Mouse (Mus musculus) liver, embryonic 15.5 days (tissue): ENCODE measurements around the gene Gstp2. TPM values are rescaled to one million over a fixed set of nuclear protein-coding genes. Genes with fewer than 3 reads are reported as not detected.

ENCODE experiments used
- ATAC-seq: fragments of 200-750 bp; cut with Nextera tagmentation; 2 replicates; pipeline ENCODE4 v1.8.0; 2017; ENCODE audit warnings: moderate number of reproducible peaks, mild to moderate bottlenecking, moderate library complexity; ENCODE audit not compliant: insufficient read depth
- H3K27ac ChIP-seq: fragments of 300-500 bp; sonication (generic); replicated peaks from 2 replicates; pipeline ENCODE4 v1.5.1; 2015; ENCODE audit warnings: mild to moderate bottlenecking, inconsistent platforms
- H3K27me3 ChIP-seq: fragments of 300-500 bp; sonication (generic); 2 replicates; pipeline ENCODE4 v1.6.1; 2015; ENCODE audit warnings: mild to moderate bottlenecking, inconsistent platforms
- H3K36me3 ChIP-seq: fragments of 300-500 bp; sonication (generic); replicated peaks from 2 replicates; pipeline ENCODE4 v1.6.1; 2015; ENCODE audit warnings: moderate library complexity, mild to moderate bottlenecking, inconsistent platforms
- H3K4me1 ChIP-seq: fragments of 300-500 bp; sonication (generic); replicated peaks from 2 replicates; pipeline ENCODE4 v1.6.1; 2015; ENCODE audit warnings: inconsistent platforms
- H3K4me2 ChIP-seq: fragments of 300-500 bp; sonication (generic); 2 replicates; pipeline ENCODE4 v1.6.1; 2015; ENCODE audit warnings: moderate library complexity, mild to moderate bottlenecking, inconsistent platforms
- H3K4me3 ChIP-seq: fragments of 300-500 bp; sonication (generic); replicated peaks from 2 replicates; pipeline ENCODE4 v1.5.1; 2015; ENCODE audit warnings: mild to moderate bottlenecking, inconsistent platforms
- H3K9ac ChIP-seq: fragments of 300-500 bp; sonication (generic); 2 replicates; pipeline ENCODE4 v1.6.1; 2015; ENCODE audit warnings: moderate library complexity, mild to moderate bottlenecking, inconsistent platforms
- H3K9me3 ChIP-seq: fragments of 300-500 bp; sonication (generic); replicated peaks from 2 replicates; pipeline ENCODE4 v1.6.1; 2016; ENCODE audit warnings: inconsistent platforms
- WGBS: fragments of 180-500 bp; shearing (Covaris S2); methylation state at CpG from one replicate; pipeline ENCODE4 v1.1.7; 2015; ENCODE audit warnings: mixed read lengths; ENCODE audit not compliant: insufficient replicate concordance; 5-methylcytosine and 5-hydroxymethylcytosine counted together
- polyA plus RNA-seq: library from polyadenylated mRNA; unstranded; fragments of >200 nt; fragmentation: Nextera tagmentation; extraction: Ambion mirVana; gene quantifications from 2 replicates; pipeline ENCODE4 v1.2.1, GENCODE M21; 2015

Gstp2 gene
- polyA plus RNA-seq, 1 experiment from 2014 or later, result 8.0 TPM

DNA sequence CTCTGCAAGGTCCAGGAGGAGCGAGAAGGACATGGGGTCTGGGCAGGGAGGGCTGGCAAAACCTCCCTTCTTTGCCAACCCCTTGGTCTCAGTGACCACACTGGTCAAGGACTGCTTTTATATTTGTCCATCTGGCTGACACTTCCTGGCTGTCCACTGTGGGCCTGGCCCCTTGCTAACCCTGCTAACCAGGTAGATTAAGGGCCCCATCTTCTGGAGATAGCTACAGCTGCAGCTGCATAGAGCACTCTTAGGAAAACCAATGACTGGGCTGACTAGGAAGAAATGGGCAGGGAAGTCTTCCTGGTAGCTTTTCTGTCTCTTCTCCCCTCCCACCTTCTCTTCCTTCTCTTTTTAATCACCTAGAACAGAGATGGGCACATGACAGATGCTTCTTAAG, 39.2 kb upstream of the Gstp2 start:
- Histone ChIP-seq H3K36me3 (no peaks in the 10 kb centered on the region), H3K4me1 (peaks cover 42% of the 10 kb centered on the region), H3K9me3 (no peaks in the 10 kb centered on the region), H3K27me3 (peaks cover 35% of the 10 kb centered on the region), H3K4me3 (no peak overlapping the region), H3K4me2 (no peak overlapping the region), H3K27ac (no peak overlapping the region), H3K9ac (no peak overlapping the region)
- ATAC-seq, result 0 out of 2 replicates have a peak, but pooled peaks have one; percentile 23
- WGBS, result 95% methylated on average over 1 of the region's 1 CpGs

DNA sequence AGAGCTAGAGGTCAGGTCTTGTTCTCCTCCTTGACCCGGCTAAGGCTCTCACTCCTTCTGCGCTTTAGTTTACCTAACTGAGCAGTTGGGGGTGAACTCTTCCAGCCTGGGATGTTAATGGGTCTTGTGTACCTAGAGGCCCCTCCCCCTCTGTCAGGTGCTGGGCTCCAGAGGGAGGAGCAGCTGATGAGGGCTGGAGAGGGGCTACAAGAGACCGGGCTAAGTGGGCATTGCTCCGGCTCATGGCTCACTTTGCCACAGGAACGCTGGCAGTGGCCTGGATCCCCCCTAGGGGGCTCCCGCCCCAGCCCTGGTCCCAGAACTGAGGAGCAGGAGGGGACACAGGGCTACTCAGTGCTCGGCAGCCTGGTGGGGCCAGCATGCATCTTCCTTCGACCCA, 38.0 kb upstream of the Gstp2 start:
- no peak overlapping the region for H3K9ac ChIP-seq
- H3K4me1 ChIP-seq, result peaks cover 52% of the 10 kb centered on the region
- no peak overlapping the region for H3K4me3 ChIP-seq
- H3K27me3 ChIP-seq, result peaks cover 26% of the 10 kb centered on the region; the same call in 1 of the 2 replicates
- 40% methylated on average over 8 of the region's 8 CpGs for WGBS
- no peak for ATAC-seq
- H3K36me3 ChIP-seq, result no peaks in the 10 kb centered on the region
- no peak overlapping the region for H3K27ac ChIP-seq
- no peak overlapping the region for H3K4me2 ChIP-seq
- H3K9me3 ChIP-seq, result no peaks in the 10 kb centered on the region

DNA sequence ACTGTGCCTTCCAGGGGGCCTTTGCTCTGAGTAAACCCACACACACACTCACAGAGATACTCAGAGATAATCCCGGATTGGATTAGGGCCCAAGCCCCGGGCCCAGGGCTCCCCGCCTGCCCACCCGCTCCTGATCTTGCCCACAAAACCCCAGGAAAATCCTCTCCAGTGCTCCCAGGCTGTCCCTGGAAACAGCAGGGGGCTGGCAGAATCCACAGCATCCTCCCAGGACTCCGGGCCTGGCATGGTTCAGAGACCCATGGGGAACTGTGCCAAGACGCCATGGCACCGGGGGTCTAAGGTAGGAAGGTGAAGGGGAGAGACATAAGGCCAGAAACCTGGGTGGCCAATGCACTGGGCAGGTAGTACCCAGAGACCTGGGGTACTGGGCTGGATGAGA, 37.5 kb upstream of the Gstp2 start:
- no peak for ATAC-seq
- Histone ChIP-seq H3K36me3 (no peaks in the 10 kb centered on the region), H3K9ac (no peak overlapping the region), H3K4me1 (peaks cover 50% of the 10 kb centered on the region), H3K27me3 (peaks cover 24% of the 10 kb centered on the region; the same call in 1 of the 2 replicates), H3K4me3 (no peak overlapping the region), H3K27ac (no peak overlapping the region), H3K4me2 (no peak overlapping the region), H3K9me3 (no peaks in the 10 kb centered on the region)
- WGBS, result 80% methylated on average over 7 of the region's 7 CpGs

DNA sequence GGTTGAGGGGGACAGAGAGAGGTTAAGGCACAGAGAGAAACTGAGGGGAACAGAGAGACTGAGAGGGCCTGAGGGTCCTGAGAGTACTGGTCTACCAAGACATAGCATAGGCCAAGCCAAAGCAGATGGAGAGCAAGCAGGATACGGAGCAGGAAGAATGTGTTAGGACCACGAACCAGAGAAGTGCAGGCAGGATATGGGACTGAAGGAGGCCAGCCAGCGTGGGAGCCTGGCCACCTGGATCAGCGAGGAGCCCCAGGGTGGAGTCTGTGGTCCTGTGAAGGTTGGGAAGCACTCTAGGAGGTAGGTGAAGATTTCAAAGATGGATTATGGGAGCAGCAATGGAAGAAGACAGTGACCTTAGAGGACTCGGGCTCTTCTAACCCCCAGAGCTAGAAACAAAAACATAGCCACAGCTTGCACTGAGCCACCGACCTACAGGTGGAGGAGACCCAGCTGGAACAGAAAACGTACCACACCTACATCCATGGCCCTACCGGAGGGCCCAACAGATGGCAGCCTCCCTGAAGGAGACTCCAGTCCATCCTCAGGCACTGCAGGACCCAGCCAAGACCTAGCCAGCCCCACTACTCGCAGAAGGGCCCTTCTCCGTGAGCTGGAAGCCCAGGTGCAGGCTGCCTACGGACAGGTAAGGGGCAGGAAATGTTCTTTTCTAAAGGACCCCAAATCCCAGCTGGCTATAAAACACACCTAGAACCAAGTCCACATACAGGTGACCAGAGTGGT, 36.6 kb upstream of the Gstp2 start:
- Histone ChIP-seq H3K9ac (no peak overlapping the region), H3K9me3 (no peaks in the 10 kb centered on the region), H3K27me3 (peaks cover 24% of the 10 kb centered on the region; the same call in 1 of the 2 replicates), H3K4me2 (no peak overlapping the region), H3K27ac (no peak overlapping the region), H3K4me1 (peaks cover 55% of the 10 kb centered on the region), H3K36me3 (no peaks in the 10 kb centered on the region), H3K4me3 (no peak overlapping the region)
- 72% methylated on average over 11 of the region's 11 CpGs for WGBS
- no peak for ATAC-seq

DNA sequence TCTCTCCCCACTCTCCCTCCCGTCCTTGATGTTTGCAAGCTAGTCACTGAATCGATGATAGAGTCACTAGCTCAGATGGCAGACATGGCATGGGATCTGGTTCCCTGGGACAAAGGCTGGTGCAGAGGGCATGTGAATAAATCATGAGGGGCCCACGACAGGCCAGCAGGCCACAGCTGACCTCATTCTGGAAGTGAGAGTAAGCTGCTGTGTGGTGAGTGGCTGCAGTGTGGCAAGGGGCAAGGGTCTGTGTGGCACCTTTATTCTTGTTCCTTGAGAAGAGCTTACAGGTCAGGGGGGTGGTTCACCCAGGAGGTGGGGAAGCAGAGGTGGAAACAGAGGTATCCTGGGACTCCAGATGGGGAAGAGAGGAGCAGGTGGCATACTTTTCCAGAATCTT, 35.6 kb upstream of the Gstp2 start, which contains the start of gene Cabp2:
Gene Cabp2 (plus strand): TSS at position 185 of the 400 bp plus-strand sequence.
- no peak for ATAC-seq
- H3K27me3 ChIP-seq, result peaks cover 19% of the 10 kb centered on the region; the same call in 1 of the 2 replicates
- 0 out of 2 replicates have a peak within 1 kb of the TSS, but pooled peaks have one; percentile 12 for H3K4me3 ChIP-seq
- peak within 1 kb of the TSS; percentile 83 for H3K27ac ChIP-seq
- no peaks in the 10 kb centered on the region for H3K36me3 ChIP-seq
- 46% methylated on average over 3 of the region's 3 CpGs for WGBS
- no peaks in the 10 kb centered on the region for H3K9me3 ChIP-seq
- peak within 1 kb of the TSS; percentile 44; the same call in 1 of the 2 replicates for H3K9ac ChIP-seq
- H3K4me2 ChIP-seq, result peak within 1 kb of the TSS; percentile 55
- H3K4me1 ChIP-seq, result peaks cover 55% of the 10 kb centered on the region

DNA sequence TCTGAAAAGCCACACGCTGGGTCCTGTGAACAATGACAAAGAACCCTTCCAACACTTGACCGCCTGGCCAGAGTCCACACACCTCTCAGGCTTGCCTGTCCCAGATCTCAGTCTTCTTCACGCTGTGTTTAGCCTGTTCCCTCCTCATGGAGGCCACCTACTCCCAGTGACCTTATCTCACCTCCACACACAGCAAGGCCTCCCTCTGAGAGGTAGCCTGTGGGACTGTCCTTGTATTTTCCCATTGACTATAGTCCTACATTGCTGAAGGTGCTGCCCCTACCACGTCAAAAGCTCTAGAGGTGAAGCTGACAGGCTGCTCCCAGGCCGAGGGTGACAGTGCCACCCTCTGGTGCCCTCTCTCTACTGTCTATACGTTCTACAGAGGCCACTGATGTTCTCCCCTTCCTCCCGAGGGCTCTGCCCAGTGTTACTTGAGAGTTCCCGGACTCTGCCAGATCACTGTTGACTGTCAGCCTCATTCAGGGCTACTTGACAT, 34.7 kb upstream of the Gstp2 start:
- Histone ChIP-seq H3K4me2 (peak overlapping the region; percentile 55), H3K4me1 (peaks cover 55% of the 10 kb centered on the region), H3K27ac (peak overlapping the region; percentile 83), H3K4me3 (0 out of 2 replicates have a peak overlapping the region, but pooled peaks have one; percentile 12), H3K27me3 (peaks cover 12% of the 10 kb centered on the region; the same call in 1 of the 2 replicates), H3K9me3 (no peaks in the 10 kb centered on the region), H3K36me3 (no peaks in the 10 kb centered on the region), H3K9ac (peak overlapping the region; percentile 44; the same call in 1 of the 2 replicates)
- WGBS, result 36% methylated on average over 8 of the region's 8 CpGs
- peak; percentile 90 for ATAC-seq

DNA sequence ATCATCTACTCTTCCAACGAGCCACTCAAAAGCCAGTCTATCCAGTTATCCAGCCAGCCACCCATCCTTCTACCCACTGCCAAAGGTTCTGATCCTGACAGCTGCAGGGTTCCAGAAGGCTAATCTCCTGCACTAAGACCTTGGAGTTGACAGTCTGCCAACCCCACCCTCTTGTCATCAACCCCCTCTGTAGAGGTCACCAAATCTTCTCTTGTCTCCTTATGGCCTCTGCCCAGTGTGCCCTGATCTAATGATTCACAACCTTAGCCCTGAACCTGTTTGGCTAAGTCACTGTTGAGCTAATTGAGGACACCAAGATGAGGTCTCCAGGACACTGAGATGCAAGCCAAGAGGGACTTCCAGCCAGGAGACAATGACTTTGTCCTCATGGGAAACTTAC, 33.8 kb upstream of the Gstp2 start:
- H3K4me2 ChIP-seq, result no peak overlapping the region
- no peaks in the 10 kb centered on the region for H3K9me3 ChIP-seq
- peak overlapping the region; percentile 12; the same call in 1 of the 2 replicates for H3K27ac ChIP-seq
- H3K36me3 ChIP-seq, result no peaks in the 10 kb centered on the region
- H3K27me3 ChIP-seq, result peaks cover 12% of the 10 kb centered on the region; the same call in 1 of the 2 replicates
- 47% methylated on average over 1 of the region's 1 CpGs for WGBS
- ATAC-seq, result no peak
- H3K4me1 ChIP-seq, result peaks cover 49% of the 10 kb centered on the region
- no peak overlapping the region for H3K4me3 ChIP-seq
- H3K9ac ChIP-seq, result no peak overlapping the region

DNA sequence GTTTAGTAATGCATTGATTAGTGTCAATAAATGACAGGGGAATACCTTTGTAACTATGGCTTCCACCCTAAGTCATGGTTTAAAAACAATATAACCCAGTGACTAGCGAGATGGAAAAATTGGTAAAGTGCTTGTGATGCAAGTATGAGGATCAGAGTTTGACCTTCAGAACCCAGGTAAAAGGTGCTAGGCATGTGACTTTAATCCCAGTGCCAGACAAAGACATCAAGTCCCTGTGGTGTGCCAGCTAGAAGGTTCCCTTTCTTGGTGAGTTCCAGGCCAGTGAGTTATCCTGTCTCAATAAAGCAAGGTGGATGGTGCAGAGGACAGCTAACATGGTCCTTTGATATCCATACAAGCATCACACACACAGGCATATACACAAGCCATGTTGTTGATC, 29.7 kb upstream of the Gstp2 start:
- H3K36me3 ChIP-seq, result no peaks in the 10 kb centered on the region
- no peak overlapping the region for H3K4me2 ChIP-seq
- no peaks in the 10 kb centered on the region for H3K9me3 ChIP-seq
- peaks cover 39% of the 10 kb centered on the region for H3K4me1 ChIP-seq
- ATAC-seq, result no peak
- WGBS, result 66% methylated on average over 1 of the region's 1 CpGs
- H3K27ac ChIP-seq, result no peak overlapping the region
- H3K27me3 ChIP-seq, result no peaks in the 10 kb centered on the region
- no peak overlapping the region for H3K9ac ChIP-seq
- no peak overlapping the region for H3K4me3 ChIP-seq

DNA sequence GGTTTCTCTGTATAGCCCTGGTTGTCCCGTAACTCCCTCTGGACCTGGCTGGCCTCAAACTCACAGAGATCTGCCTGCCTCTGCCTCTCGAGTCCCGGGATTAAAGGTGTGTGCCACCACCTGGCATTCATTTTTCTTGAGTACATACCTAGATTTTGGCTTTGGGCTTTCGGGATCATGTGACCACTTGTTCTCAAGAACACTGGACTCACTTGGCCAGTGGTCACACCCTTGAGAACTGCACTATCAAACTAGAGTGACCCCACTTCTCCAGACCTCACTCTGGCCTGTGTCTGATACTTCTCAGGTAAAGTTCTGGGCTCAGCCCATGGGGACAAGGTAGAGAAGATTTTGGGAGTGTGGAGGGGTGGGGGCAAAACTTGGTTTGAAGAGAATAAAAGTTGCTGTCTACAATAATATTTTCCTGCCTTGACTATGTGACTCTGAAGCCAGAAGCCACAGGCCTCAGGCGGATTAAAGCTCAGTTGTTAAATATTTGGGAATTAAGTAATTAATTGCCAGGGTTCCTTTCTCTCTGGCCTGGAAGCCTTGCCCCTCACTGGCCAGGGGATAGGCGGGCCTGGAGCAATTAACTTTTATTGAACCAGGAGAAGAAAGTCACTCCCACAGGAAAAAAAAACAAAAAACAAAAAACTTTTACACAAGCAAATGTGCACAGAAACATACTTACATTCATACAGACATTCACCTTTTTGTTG, 27.0 kb upstream of the Gstp2 start:
- Histone ChIP-seq H3K27me3 (no peaks in the 10 kb centered on the region), H3K4me3 (no peak overlapping the region), H3K9me3 (no peaks in the 10 kb centered on the region), H3K9ac (no peak overlapping the region), H3K27ac (no peak overlapping the region), H3K4me1 (peaks cover 20% of the 10 kb centered on the region), H3K4me2 (no peak overlapping the region), H3K36me3 (no peaks in the 10 kb centered on the region)
- WGBS, result 72% methylated on average over 6 of the region's 6 CpGs
- ATAC-seq, result no peak

DNA sequence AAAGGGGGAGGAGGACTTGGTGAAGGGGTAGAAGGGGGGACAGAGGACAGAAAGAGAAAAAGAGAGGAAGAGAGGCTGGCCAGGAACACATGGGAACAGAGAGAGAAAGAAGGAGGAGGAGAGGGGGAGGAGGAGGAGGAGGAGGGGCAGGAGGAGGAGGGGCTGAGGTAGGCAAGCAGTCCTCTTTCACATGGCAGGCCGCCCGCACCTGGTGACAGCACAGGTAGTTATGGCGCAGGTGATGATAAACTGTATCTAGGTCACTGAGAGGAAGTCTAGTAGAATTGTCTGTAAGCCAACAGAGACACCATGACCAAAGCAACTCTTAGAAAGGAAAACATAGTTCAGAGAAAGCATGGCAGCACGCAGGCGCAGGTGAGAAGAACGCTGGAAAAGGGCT, 25.6 kb upstream of the Gstp2 start:
- H3K4me3 ChIP-seq, result no peak overlapping the region
- H3K27ac ChIP-seq, result peak overlapping the region; percentile 71
- H3K36me3 ChIP-seq, result no peaks in the 10 kb centered on the region
- no peak overlapping the region for H3K4me2 ChIP-seq
- ATAC-seq, result no peak
- no peak overlapping the region for H3K9ac ChIP-seq
- WGBS, result 81% methylated on average over 6 of the region's 6 CpGs
- H3K27me3 ChIP-seq, result no peaks in the 10 kb centered on the region
- peaks cover 21% of the 10 kb centered on the region for H3K4me1 ChIP-seq
- H3K9me3 ChIP-seq, result no peaks in the 10 kb centered on the region

DNA sequence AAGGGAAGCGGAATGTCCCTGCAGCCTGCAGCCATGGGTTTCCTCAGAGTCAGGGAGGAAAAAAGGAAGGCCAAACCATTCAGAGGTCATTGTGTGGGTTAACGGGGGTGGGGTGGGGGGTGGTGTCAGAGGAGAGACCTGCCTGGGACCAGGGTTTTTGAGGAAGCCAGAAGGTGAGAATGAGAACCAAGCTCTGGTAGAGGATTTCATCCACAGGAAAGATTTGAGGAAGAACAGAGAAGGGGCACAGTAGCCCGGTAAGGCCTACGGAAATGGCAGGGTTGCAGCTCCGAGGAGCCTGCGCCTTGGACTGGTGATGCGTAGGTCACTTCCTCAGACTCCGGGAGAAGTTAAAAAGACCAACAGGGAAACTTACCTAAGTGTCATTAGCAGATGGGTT, 24.9 kb upstream of the Gstp2 start:
- ATAC-seq, result no peak
- H3K9me3 ChIP-seq, result no peaks in the 10 kb centered on the region
- peaks cover 23% of the 10 kb centered on the region for H3K4me1 ChIP-seq
- H3K27ac ChIP-seq, result peak overlapping the region; percentile 71
- H3K36me3 ChIP-seq, result no peaks in the 10 kb centered on the region
- WGBS, result 35% methylated on average over 8 of the region's 8 CpGs
- no peak overlapping the region for H3K4me3 ChIP-seq
- H3K4me2 ChIP-seq, result peak overlapping the region; percentile 18; the same call in 1 of the 2 replicates
- no peak overlapping the region for H3K9ac ChIP-seq
- H3K27me3 ChIP-seq, result no peaks in the 10 kb centered on the region
